Mouse (Mus musculus) embryonic facial prominence, embryonic 14.5 days (tissue): ENCODE measurements around the gene Tax1bp1. TPM values are rescaled to one million over a fixed set of nuclear protein-coding genes. Genes with fewer than 3 reads are reported as not detected.

ENCODE experiments used
- ATAC-seq: fragments of 200-750 bp; cut with Nextera tagmentation; 2 replicates; pipeline ENCODE4 v1.8.0; 2017; ENCODE audit warnings: low read depth, moderate number of reproducible peaks, moderate TSS enrichment
- DNase-seq: peaks from one replicate; pipeline ENCODE4 v3.0.0-alpha.2; 2015; ENCODE audit warnings: low spot score
- H3K27ac ChIP-seq: fragments of 300-500 bp; sonication (generic); replicated peaks from 2 replicates; pipeline ENCODE4 v1.5.1; 2014; ENCODE audit warnings: low read depth, mild to moderate bottlenecking, low read length, moderate library complexity
- H3K27me3 ChIP-seq: fragments of 300-500 bp; sonication (generic); replicated peaks from 2 replicates; pipeline ENCODE4 v1.6.1; 2014; ENCODE audit warnings: low read length; ENCODE audit not compliant: control insufficient read depth, insufficient read depth
- H3K36me3 ChIP-seq: fragments of 300-500 bp; sonication (generic); 2 replicates; pipeline ENCODE4 v1.6.1; 2014; ENCODE audit warnings: low read length, mixed read lengths; ENCODE audit not compliant: control insufficient read depth, insufficient read depth
- H3K4me1 ChIP-seq: fragments of 300-500 bp; sonication (generic); 2 replicates; pipeline ENCODE4 v1.6.1; 2014; ENCODE audit warnings: antibody characterized with exemption, low read length; ENCODE audit not compliant: control insufficient read depth, insufficient read depth
- H3K4me2 ChIP-seq: fragments of 300-500 bp; sonication (generic); 2 replicates; pipeline ENCODE4 v1.6.1; 2014; ENCODE audit warnings: low read depth, mild to moderate bottlenecking, low read length, moderate library complexity, mixed read lengths
- H3K4me3 ChIP-seq: fragments of 300-500 bp; sonication (generic); 2 replicates; pipeline ENCODE4 v1.5.1; 2014; ENCODE audit warnings: low read depth, mild to moderate bottlenecking, low read length
- H3K9ac ChIP-seq: fragments of 300-500 bp; sonication (generic); 2 replicates; pipeline ENCODE4 v1.6.1; 2014; ENCODE audit warnings: low read depth, mild to moderate bottlenecking, low read length, moderate library complexity, mixed read lengths
- H3K9me3 ChIP-seq: fragments of 300-500 bp; sonication (generic); 2 replicates; pipeline ENCODE4 v1.6.1; 2016; ENCODE audit warnings: low read length; ENCODE audit not compliant: control insufficient read depth
- whole genome bisulfite sequencing: fragments of 180-500 bp; shearing (Covaris S2); extraction: QIAGEN DNeasy Blood & Tissue Kit; methylation state at CpG from one replicate; pipeline ENCODE4 v1.1.7; 2014; 5-methylcytosine and 5-hydroxymethylcytosine counted together
- polyA plus RNA-seq: library from polyadenylated mRNA; unstranded; fragments of >200 nt; fragmentation: Nextera tagmentation; extraction: Ambion mirVana; gene quantifications from 2 replicates; pipeline ENCODE4 v1.2.1, GENCODE M21; 2014

Tax1bp1 gene
- polyA plus RNA-seq, 1 experiment from 2014 or later, result 141 TPM

DNA sequence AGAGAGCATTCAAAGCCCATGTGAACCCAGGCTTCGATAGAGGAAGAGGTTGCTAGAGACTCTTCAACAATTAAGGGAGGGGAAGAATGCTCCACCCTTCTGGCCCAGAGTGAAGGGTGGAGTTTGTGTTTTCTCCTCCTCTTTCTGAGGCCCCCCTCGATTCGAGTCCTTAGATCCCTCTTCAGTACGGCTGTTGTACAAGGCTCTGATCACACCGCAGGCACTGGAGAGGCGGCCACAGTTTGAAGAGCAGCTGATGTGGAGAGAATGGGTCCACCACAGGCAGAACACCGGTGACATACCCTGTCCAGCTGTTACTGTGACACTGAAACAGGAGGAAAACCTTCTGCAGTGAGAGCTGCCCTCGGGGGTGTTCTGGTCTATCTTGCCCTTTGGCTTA lies 62.4 kb downstream of the Tax1bp1 start:
- Histone ChIP-seq H3K4me1 (no peaks in the 10 kb centered on the region), H3K36me3 (no peaks in the 10 kb centered on the region), H3K27me3 (no peaks in the 10 kb centered on the region), H3K9ac (no peak overlapping the region), H3K9me3 (no peaks in the 10 kb centered on the region), H3K4me2 (no peak overlapping the region), H3K27ac (no peak overlapping the region), H3K4me3 (no peak overlapping the region)
- 83% methylated on average over 8 of the region's 8 CpGs for WGBS
- DNase-seq (no peak), ATAC-seq (no peak)

DNA sequence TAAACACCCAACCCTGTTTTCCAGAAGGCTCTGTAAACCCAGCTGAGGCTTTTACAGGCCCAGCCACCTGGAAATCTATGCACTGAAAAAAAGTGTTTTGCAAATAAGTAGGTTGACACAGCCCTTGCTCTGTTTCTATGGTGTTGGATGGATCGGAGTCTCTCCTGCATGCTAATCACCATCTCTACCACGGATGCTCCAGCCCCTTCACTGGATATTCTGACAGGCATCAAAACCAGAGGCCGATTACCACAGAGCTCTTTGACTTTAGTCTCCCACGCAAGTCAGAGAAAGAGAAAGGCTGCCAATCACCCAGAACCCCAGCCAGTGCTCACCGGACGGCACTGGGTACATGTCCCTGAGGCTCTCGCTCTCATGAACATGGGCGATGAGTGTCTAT lies 63.5 kb downstream of the Tax1bp1 start:
- ATAC-seq (no peak), DNase-seq (no peak)
- no peak overlapping the region for H3K27ac ChIP-seq
- no peak overlapping the region for H3K4me3 ChIP-seq
- H3K4me1 ChIP-seq, result no peaks in the 10 kb centered on the region
- H3K36me3 ChIP-seq, result no peaks in the 10 kb centered on the region
- H3K4me2 ChIP-seq, result no peak overlapping the region
- no peaks in the 10 kb centered on the region for H3K9me3 ChIP-seq
- no peaks in the 10 kb centered on the region for H3K27me3 ChIP-seq
- no peak overlapping the region for H3K9ac ChIP-seq
- 87% methylated on average over 8 of the region's 8 CpGs for WGBS

DNA sequence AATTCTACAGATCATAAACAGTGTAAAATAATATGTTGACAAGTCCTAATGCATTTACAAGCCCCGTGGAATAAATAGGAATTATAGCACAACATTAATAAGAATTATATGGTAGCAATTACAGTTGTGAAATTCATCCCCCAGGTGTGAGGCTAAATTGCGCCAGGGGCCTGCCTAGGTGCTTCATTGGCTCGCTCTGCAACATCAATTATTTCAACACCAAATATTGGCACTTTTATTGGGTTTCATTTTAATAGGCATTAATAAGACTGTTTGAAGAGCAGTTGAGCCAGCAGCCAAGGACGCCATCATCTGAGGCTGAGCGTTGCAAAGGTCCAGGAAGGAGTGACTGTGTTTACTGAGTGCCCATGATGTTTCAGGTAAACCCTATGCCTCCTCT lies 65.0 kb downstream of the Tax1bp1 start:
- no peak overlapping the region for H3K4me3 ChIP-seq
- H3K9me3 ChIP-seq, result no peaks in the 10 kb centered on the region
- H3K27ac ChIP-seq, result no peak overlapping the region
- no peaks in the 10 kb centered on the region for H3K36me3 ChIP-seq
- ATAC-seq (no peak), DNase-seq (no peak)
- no peaks in the 10 kb centered on the region for H3K4me1 ChIP-seq
- H3K9ac ChIP-seq, result no peak overlapping the region
- no peak overlapping the region for H3K4me2 ChIP-seq
- H3K27me3 ChIP-seq, result no peaks in the 10 kb centered on the region
- WGBS, result 86% methylated on average over 5 of the region's 5 CpGs

DNA sequence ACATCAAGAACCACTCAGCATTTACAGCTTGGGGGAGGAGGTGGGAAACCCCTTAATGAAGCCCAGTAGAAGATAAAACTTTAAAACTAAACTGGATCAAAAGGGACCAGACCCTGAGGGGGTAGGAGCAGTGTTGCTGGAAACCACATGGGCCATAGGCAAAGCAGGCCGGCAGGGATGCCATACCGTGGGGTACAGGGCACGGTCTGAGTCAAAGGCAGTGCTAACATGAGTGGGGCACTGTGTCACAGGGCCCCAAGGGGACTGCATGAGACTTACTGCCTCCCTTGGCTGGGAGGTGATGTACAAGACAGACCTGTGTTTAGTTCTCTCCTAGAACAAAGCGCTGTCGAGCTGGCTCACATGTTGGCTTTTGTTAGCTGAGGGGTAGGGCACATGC lies 66.0 kb downstream of the Tax1bp1 start:
- H3K9ac ChIP-seq, result no peak overlapping the region
- H3K4me3 ChIP-seq, result no peak overlapping the region
- no peaks in the 10 kb centered on the region for H3K36me3 ChIP-seq
- no peak overlapping the region for H3K4me2 ChIP-seq
- H3K4me1 ChIP-seq, result no peaks in the 10 kb centered on the region
- 0 out of 2 replicates have a peak, but pooled peaks cover 3% of the 10 kb centered on the region for H3K9me3 ChIP-seq
- no peak overlapping the region for H3K27ac ChIP-seq
- H3K27me3 ChIP-seq, result no peaks in the 10 kb centered on the region
- no peak for DNase-seq
- ATAC-seq, result no peak
- whole genome bisulfite sequencing, result 60% methylated on average over 5 of the region's 5 CpGs

DNA sequence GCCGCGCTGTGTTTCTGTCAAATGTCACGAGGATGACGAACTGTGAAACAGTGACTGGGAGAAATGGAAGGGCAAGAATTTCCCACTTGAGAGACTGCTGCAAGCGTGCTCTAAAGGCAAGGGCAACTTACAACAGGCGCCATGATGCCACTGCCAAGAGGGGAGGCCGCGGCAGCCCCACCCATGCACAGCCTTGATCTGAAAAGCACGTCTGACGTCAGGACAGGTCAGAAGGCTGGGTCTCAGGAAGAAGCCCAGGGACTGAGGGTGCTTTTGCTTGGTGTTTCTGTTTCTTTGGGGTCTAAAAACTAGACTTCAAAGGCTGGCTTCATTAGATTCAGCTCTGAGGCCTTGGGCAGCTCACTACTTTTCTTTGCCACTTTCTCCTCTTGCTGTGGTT lies 76.8 kb downstream of the Tax1bp1 start:
- ATAC-seq (no peak), DNase-seq (no peak)
- WGBS, result 77% methylated on average over 10 of the region's 10 CpGs
- Histone ChIP-seq H3K27me3 (no peaks in the 10 kb centered on the region), H3K4me1 (peaks cover 16% of the 10 kb centered on the region), H3K4me2 (no peak overlapping the region), H3K4me3 (no peak overlapping the region), H3K36me3 (no peaks in the 10 kb centered on the region), H3K9me3 (no peaks in the 10 kb centered on the region), H3K9ac (no peak overlapping the region), H3K27ac (no peak overlapping the region)

DNA sequence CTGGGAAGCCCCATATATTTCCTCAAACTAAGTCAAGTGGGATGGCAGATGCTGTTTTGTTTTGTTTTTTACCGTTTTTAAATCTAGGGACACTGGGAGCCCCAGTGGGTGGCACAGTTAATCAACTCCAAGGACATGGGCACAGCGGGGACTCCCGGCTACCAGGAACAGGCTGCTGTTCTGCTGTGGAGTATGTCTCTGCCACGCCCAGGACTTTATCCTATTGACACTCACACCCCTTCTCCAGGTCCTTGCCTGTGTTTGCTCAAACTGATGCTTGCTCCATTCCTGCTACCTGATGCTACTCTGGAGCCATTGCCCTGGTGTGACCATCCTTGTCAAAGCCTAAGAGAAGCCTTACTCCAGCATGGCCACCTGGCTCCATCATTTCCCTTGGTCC lies 77.3 kb downstream of the Tax1bp1 start:
- Histone ChIP-seq H3K27me3 (no peaks in the 10 kb centered on the region), H3K27ac (no peak overlapping the region), H3K4me3 (no peak overlapping the region), H3K4me1 (peaks cover 21% of the 10 kb centered on the region), H3K4me2 (no peak overlapping the region), H3K36me3 (no peaks in the 10 kb centered on the region), H3K9ac (no peak overlapping the region), H3K9me3 (no peaks in the 10 kb centered on the region)
- ATAC-seq, result no peak
- 82% methylated on average over 4 of the region's 4 CpGs for WGBS
- DNase-seq, result no peak

DNA sequence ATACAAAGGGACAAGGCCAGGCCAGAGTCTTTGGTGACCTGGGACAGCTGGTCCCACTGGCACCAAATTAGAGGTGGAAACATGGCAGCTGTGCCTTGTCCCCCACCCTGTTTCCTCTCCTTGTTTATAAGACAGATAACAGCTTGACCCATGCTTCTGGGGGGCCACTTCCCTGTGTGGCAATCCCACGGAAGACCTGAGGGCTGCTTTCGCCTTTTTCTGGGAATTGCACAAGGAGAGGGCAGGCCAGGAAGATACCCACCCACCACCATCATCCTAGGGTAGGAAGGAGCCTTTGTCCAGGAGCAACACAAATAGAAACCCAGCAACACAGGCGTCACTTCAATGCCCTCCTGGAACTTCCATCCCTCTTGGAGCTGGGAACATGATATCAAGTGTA lies 78.9 kb downstream of the Tax1bp1 start:
- H3K27ac ChIP-seq, result no peak overlapping the region
- no peaks in the 10 kb centered on the region for H3K36me3 ChIP-seq
- peaks cover 37% of the 10 kb centered on the region for H3K4me1 ChIP-seq
- no peak overlapping the region for H3K9ac ChIP-seq
- H3K4me2 ChIP-seq, result no peak overlapping the region
- no peak overlapping the region for H3K4me3 ChIP-seq
- H3K27me3 ChIP-seq, result no peaks in the 10 kb centered on the region
- ATAC-seq (no peak), DNase-seq (no peak)
- 84% methylated on average over 3 of the region's 3 CpGs for WGBS
- H3K9me3 ChIP-seq, result no peaks in the 10 kb centered on the region

DNA sequence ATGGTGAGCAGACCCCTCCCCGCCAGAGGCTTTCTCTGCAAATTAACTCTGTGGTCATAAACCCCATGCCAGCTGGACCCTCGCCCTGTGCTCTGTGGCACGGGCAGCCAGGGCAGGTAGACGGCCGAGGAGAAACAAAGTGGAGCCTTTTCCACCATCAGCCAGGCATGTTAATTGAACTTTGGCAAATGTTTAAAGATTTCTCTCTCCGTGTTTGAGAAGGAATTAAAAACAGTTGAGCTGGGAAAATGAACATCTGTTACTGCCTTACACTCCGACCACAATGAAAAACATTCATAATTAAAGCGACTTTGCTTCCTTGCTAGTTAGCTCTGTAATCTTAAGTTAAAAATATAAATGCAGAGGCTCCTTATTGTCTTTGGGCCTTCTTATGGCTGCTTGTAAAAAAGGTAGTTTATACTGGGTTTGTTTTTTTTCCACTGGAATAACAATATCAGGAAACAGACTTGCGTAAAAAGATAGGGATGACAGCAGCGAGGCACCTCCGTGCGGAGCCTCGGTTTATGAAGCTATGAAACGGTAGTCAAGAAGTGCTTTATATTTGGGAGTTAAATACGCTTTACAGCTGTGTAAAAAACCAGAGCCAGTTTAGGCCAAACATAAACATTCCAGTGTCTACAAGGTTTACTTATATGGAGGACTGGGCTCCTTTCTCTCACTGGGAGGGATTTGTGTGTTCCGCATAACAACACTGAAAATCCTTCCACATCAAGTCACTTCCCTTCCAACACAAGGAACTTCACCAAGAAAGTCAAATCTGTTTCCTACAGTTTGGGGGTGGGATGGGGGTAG lies 81.7 kb downstream of the Tax1bp1 start:
- WGBS, result 34% methylated on average over 16 of the region's 16 CpGs
- H3K36me3 ChIP-seq, result no peaks in the 10 kb centered on the region
- peak; percentile 72 for DNase-seq
- no peak overlapping the region for H3K4me3 ChIP-seq
- 0 out of 2 replicates have a peak overlapping the region, but pooled peaks have one; percentile 14 for H3K9ac ChIP-seq
- 0 out of 2 replicates have a peak, but pooled peaks have one; percentile 31 for ATAC-seq
- peak overlapping the region; percentile 86 for H3K27ac ChIP-seq
- peaks cover 43% of the 10 kb centered on the region for H3K4me1 ChIP-seq
- peak overlapping the region; percentile 10; the same call in 1 of the 2 replicates for H3K4me2 ChIP-seq
- 0 out of 2 replicates have a peak, but pooled peaks cover 6% of the 10 kb centered on the region for H3K9me3 ChIP-seq
- H3K27me3 ChIP-seq, result no peaks in the 10 kb centered on the region
